Mouse (Mus musculus): Measurements from ENCODE around the gene Krt4. TPM values are rescaled to one million over a fixed set of nuclear protein-coding genes. Genes with fewer than 3 reads are reported as not detected.

The Krt4 gene
- total RNA-seq, 1 experiment = 0.13 TPM

DNA sequence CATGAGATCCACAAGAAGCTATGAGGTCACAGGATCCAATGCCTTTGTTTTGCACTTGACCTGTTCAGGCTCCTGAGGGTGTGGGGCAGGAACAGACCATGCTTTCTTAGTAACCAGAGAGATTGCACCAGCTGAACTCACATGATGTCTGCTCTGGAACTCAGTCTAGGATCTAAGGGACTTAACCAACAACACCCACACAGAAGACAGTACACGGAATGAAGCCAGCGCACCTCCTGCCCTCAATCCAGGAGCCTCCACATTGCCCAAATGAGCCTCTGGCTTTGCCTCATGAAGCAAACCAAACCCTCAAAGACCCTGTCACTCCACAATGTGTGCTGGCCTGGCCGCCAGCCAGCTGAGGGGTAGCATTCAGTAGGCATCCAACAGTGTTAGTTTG, 34.4 kb upstream of the Krt4 start:
- Histone ChIP-seq H3K27ac (ENCODE audit: insufficient read depth, low read depth, low read length, poor library complexity, severe bottlenecking) (no peak overlapping the region), H3K4me1 (ENCODE audit: control insufficient read depth in 2 of 2, insufficient read depth in 2 of 2, low read length in 2 of 2, poor library complexity in 1 of 2) (no peaks in the 10 kb centered on the region), H3K4me3 (ENCODE audit: insufficient read depth in 1 of 2, low read depth in 1 of 2, low read length in 2 of 2, poor library complexity in 1 of 2, severe bottlenecking in 1 of 2) (no peak overlapping the region), H3K36me3 (ENCODE audit: control insufficient read depth, insufficient read depth, low read length, poor library complexity, severe bottlenecking) (no peaks in the 10 kb centered on the region), H3K9ac (ENCODE audit: insufficient read depth, low read depth, low read length, poor library complexity, severe bottlenecking) (no peak overlapping the region), H3K9me3 (ENCODE audit: control insufficient read depth, insufficient read depth, low read depth, low read length) (no peaks in the 10 kb centered on the region)
- in situ Hi-C loops (cut with MboI; ENCODE audit: low sequenced_read_pairs in 2 of 2, unreplicated experiment in 2 of 2) = no loop called here
- DNase-seq (ENCODE audit: low read depth, low spot score) = no peak
- TF ChIP-seq ZC3H11A (IDR thresholded peaks at IDR 0.05; ENCODE audit: borderline replicate concordance, low read depth, low read length) = no peak
- TF ChIP-seq HCFC1 (IDR thresholded peaks at IDR 0.05; ENCODE audit: borderline replicate concordance, insufficient read depth, low read length) = no peak
- TF ChIP-seq MAFK (IDR thresholded peaks at IDR 0.05; ENCODE audit: insufficient read depth, low read depth, low read length) = no peak
- TF ChIP-seq ZNF384 (IDR thresholded peaks at IDR 0.05; ENCODE audit: low read depth, low read length) = no peak
- no peak for TF ChIP-seq CHD2 (IDR thresholded peaks at IDR 0.05; ENCODE audit: low read depth, low read length)

DNA sequence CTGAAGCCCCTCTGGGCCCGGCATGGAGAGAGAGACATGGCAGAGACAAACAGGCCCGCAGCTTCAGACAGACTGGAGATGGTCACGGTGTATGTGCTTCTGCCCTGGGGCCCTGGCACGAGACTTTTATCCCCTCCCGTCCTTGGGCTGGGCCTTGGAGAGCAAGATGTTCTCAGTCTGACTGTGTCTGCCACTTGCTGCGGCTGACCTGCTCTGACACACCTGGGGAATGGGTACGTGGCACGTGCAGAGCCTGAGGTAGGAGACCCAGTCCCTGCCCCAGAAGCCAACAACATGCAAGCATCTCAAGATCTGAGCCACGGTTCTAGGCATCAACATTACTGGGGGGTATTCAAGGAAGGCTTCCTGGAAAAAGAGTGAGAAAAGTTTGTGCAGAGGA, 29.7 kb upstream of the Krt4 start, which contains the start of gene Krt78:
Gene Krt78, minus strand, starts transcription at position 101 of the 400 bp plus-strand sequence.
- TF ChIP-seq ZC3H11A (IDR thresholded peaks at IDR 0.05; ENCODE audit: borderline replicate concordance, low read depth, low read length) (no peak), MAFK (IDR thresholded peaks at IDR 0.05; ENCODE audit: insufficient read depth, low read depth, low read length) (no peak)
- no peak within 1 kb of the TSS for H3K27ac ChIP-seq (ENCODE audit: insufficient read depth, low read depth, low read length, poor library complexity, severe bottlenecking)
- no peak for DNase-seq (ENCODE audit: low read depth, low spot score)
- no peaks in the 10 kb centered on the region for H3K4me1 ChIP-seq (ENCODE audit: control insufficient read depth in 2 of 2, insufficient read depth in 2 of 2, low read length in 2 of 2, poor library complexity in 1 of 2)
- no peak within 1 kb of the TSS for H3K4me3 ChIP-seq (ENCODE audit: insufficient read depth in 1 of 2, low read depth in 1 of 2, low read length in 2 of 2, poor library complexity in 1 of 2, severe bottlenecking in 1 of 2)
- H3K9me3 ChIP-seq (ENCODE audit: control insufficient read depth, insufficient read depth, low read depth, low read length) = no peaks in the 10 kb centered on the region
- no peak within 1 kb of the TSS for H3K9ac ChIP-seq (ENCODE audit: insufficient read depth, low read depth, low read length, poor library complexity, severe bottlenecking)
- in situ Hi-C loops (cut with MboI; ENCODE audit: low sequenced_read_pairs in 2 of 2, unreplicated experiment in 2 of 2) = no loop called here
- H3K36me3 ChIP-seq (ENCODE audit: control insufficient read depth, insufficient read depth, low read length, poor library complexity, severe bottlenecking) = no peaks in the 10 kb centered on the region

GRCm38 (mm10) chr15:101952733-101953474, 28.4 kb upstream of the Krt4 start:
- no peaks in the 10 kb centered on the region for H3K36me3 ChIP-seq (ENCODE audit: control insufficient read depth, insufficient read depth, low read length, poor library complexity, severe bottlenecking)
- DNase-seq (ENCODE audit: low read depth, low spot score) = no peak
- no peaks in the 10 kb centered on the region for H3K4me1 ChIP-seq (ENCODE audit: control insufficient read depth in 2 of 2, insufficient read depth in 2 of 2, low read length in 2 of 2, poor library complexity in 1 of 2)
- no peak overlapping the region for H3K4me3 ChIP-seq (ENCODE audit: insufficient read depth in 1 of 2, low read depth in 1 of 2, low read length in 2 of 2, poor library complexity in 1 of 2, severe bottlenecking in 1 of 2)
- no peaks in the 10 kb centered on the region for H3K9me3 ChIP-seq (ENCODE audit: control insufficient read depth, insufficient read depth, low read depth, low read length)
- no peak overlapping the region for H3K9ac ChIP-seq (ENCODE audit: insufficient read depth, low read depth, low read length, poor library complexity, severe bottlenecking)
- no peak overlapping the region for H3K27ac ChIP-seq (ENCODE audit: insufficient read depth, low read depth, low read length, poor library complexity, severe bottlenecking)
- in situ Hi-C loops (cut with MboI; ENCODE audit: low sequenced_read_pairs in 2 of 2, unreplicated experiment in 2 of 2) = no loop called here
- TF ChIP-seq ZNF384 (IDR thresholded peaks at IDR 0.05; ENCODE audit: low read depth, low read length) (no peak), MAFK (IDR thresholded peaks at IDR 0.05; ENCODE audit: insufficient read depth, low read depth, low read length) (no peak), ZC3H11A (IDR thresholded peaks at IDR 0.05; ENCODE audit: borderline replicate concordance, low read depth, low read length) (no peak), CHD2 (IDR thresholded peaks at IDR 0.05; ENCODE audit: low read depth, low read length) (no peak), HCFC1 (IDR thresholded peaks at IDR 0.05; ENCODE audit: borderline replicate concordance, insufficient read depth, low read length) (no peak)

GRCm38 (mm10) chr15:101945430-101945829, 20.9 kb upstream of the Krt4 start:
- DNase-seq (ENCODE audit: low read depth, low spot score) = no peak
- in situ Hi-C loops (cut with MboI; ENCODE audit: low sequenced_read_pairs in 2 of 2, unreplicated experiment in 2 of 2) = no loop called here
- H3K4me3 ChIP-seq (ENCODE audit: insufficient read depth in 1 of 2, low read depth in 1 of 2, low read length in 2 of 2, poor library complexity in 1 of 2, severe bottlenecking in 1 of 2) = no peak overlapping the region
- TF ChIP-seq HCFC1 (IDR thresholded peaks at IDR 0.05; ENCODE audit: borderline replicate concordance, insufficient read depth, low read length) (no peak), MAFK (IDR thresholded peaks at IDR 0.05; ENCODE audit: insufficient read depth, low read depth, low read length) (no peak), ZC3H11A (IDR thresholded peaks at IDR 0.05; ENCODE audit: borderline replicate concordance, low read depth, low read length) (no peak), ZNF384 (IDR thresholded peaks at IDR 0.05; ENCODE audit: low read depth, low read length) (no peak), CHD2 (IDR thresholded peaks at IDR 0.05; ENCODE audit: low read depth, low read length) (no peak)
- H3K4me1 ChIP-seq (ENCODE audit: control insufficient read depth in 2 of 2, insufficient read depth in 2 of 2, low read length in 2 of 2, poor library complexity in 1 of 2) = peaks cover 0 to 3% of the 10 kb centered on the region in 2 experiments; a peak in 2 of 4 replicates
- H3K9me3 ChIP-seq (ENCODE audit: control insufficient read depth, insufficient read depth, low read depth, low read length) = no peaks in the 10 kb centered on the region
- no peaks in the 10 kb centered on the region for H3K36me3 ChIP-seq (ENCODE audit: control insufficient read depth, insufficient read depth, low read length, poor library complexity, severe bottlenecking)
- H3K9ac ChIP-seq (ENCODE audit: insufficient read depth, low read depth, low read length, poor library complexity, severe bottlenecking) = no peak overlapping the region
- no peak overlapping the region for H3K27ac ChIP-seq (ENCODE audit: insufficient read depth, low read depth, low read length, poor library complexity, severe bottlenecking)
